Mouse (Mus musculus) lung, adult 2 months (tissue): Measurements from ENCODE around the gene Il31ra. TPM values are rescaled to one million over a fixed set of nuclear protein-coding genes. Genes with fewer than 3 reads are reported as not detected.
"Not testable (repeated sequence)": the region's sequence is repeated elsewhere in the genome, so short reads cannot be mapped to it uniquely, and the experiment has no call there.

ENCODE experiments used
- DNase-seq: peaks from one replicate; pipeline ENCODE4 v3.0.0; 2022
- H3K4me1 ChIP-seq: fragments of 200-500 bp; 2 replicates; pipeline ENCODE4 v1.6.1; 2011; ENCODE audit warnings: low read length; ENCODE audit not compliant: control insufficient read depth, insufficient read depth
- H3K4me3 ChIP-seq: fragments of 200-500 bp; replicated peaks from 2 replicates; pipeline ENCODE3; 2011; ENCODE audit warnings: low read depth, mild to moderate bottlenecking, control low read depth, low read length; ENCODE audit errors: extremely low read depth
- CTCF ChIP-seq: fragments of 200-500 bp; IDR thresholded peaks from 2 replicates; pipeline ENCODE4 v1.5.1; 2011; ENCODE audit warnings: mild to moderate bottlenecking, low read length, control low read depth; ENCODE audit not compliant: insufficient read depth
- POLR2A ChIP-seq: fragments of 200-500 bp; IDR thresholded peaks from 2 replicates; pipeline ENCODE4 v1.6.1; 2011; ENCODE audit warnings: low read depth, mild to moderate bottlenecking, control low read depth, low read length, borderline replicate concordance; ENCODE audit errors: extremely low read depth
- WGBS: fragments of 180-500 bp; shearing (Covaris S2); methylation state at CpG from one replicate; pipeline ENCODE4 v1.1.7; 2018; 5-methylcytosine and 5-hydroxymethylcytosine counted together
- polyA plus RNA-seq: library from polyadenylated mRNA; depleted of rRNA; stranded (reverse); fragments of >200 nt; gene quantifications from 2 replicates; pipeline ENCODE4 v1.2.3, GENCODE M21; 2012; rRNA removed

Il31ra gene
- 0.06 and 0.14 TPM in 2 replicates for polyA plus RNA-seq

DNA sequence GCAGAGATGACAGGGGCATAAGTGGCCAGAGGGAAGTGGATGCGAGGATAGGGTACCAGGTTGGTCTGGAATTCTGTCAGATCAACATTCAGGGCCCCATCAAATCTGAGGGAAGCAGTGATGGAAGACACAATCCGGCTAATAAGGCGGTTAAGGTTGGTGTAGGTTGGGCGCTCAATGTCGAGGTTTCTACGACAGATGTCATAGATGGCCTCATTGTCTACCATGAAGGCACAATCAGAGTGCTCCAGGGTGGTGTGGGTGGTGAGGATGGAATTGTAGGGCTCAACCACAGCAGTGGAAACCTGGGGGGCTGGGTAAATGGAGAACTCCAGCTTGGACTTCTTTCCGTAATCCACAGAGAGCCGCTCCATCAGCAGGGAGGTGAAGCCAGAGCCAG is at the start of gene Il31ra:
Il31ra (minus strand) TSS at position 101 of the 400 bp plus-strand sequence.
- WGBS = 92% methylated on average over 6 of the region's 8 CpGs
- H3K4me1 ChIP-seq, DNase-seq, H3K4me3 ChIP-seq: not testable (repeated sequence)

DNA sequence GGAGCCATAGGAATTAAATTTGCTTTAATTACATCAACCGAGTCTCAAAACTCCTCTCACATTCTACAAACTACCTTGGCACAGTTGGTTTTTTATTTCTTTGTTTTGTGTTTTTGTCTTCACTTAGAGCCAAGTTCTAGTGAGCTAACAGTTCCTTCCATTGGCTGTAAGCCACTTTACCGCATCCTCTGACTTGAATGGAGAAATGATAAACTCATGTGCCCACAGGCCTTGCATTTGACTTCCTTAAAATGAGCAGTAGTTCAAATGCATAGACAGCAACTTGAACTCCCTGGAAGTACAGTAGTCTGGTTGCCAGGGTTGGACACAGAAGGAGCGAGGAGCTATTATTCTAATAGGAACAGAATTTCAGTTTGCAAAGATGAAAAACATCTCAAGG is 48.7 kb upstream of the Il31ra start:
- WGBS = 84% methylated on average over 3 of the region's 3 CpGs
- Histone ChIP-seq H3K4me1 (no peaks in the 10 kb centered on the region), H3K4me3 (no peak overlapping the region)
- no peak for DNase-seq
- TF ChIP-seq CTCF (no peak), POLR2A (no peak)

GRCm38 (mm10) chr13:112639111-112639510 is 45.0 kb upstream of the Il31ra start:
- Histone ChIP-seq H3K4me3 (no peak overlapping the region), H3K4me1 (no peaks in the 10 kb centered on the region)
- no peak for TF ChIP-seq POLR2A
- TF ChIP-seq CTCF = no peak
- 73% methylated on average over 4 of the region's 4 CpGs for WGBS
- DNase-seq = no peak

DNA sequence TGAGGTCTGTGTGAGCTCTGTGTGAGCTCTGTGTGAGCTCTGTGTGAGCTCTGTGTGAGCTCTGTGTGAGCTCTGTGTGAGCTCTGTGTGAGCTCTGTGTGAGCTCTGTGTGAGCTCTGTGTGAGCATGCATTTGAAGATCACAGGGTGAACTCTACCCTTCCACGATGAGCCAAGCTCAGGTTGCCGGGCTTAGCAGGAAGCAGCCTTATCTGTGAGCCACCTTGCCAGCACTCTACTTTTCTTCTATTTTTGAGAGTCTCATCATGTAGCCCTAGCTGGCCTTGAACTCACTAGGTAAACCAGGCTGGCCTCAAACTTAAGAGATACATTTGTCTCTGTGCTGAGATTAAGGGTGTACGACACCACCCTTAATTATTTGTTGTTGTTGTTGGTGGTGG is 42.3 kb upstream of the Il31ra start:
- Histone ChIP-seq H3K4me3 (no peak overlapping the region), H3K4me1 (no peaks in the 10 kb centered on the region)
- WGBS = 47% methylated on average over 3 of the region's 3 CpGs
- no peak for DNase-seq
- no peak for TF ChIP-seq CTCF
- TF ChIP-seq POLR2A = no peak

DNA sequence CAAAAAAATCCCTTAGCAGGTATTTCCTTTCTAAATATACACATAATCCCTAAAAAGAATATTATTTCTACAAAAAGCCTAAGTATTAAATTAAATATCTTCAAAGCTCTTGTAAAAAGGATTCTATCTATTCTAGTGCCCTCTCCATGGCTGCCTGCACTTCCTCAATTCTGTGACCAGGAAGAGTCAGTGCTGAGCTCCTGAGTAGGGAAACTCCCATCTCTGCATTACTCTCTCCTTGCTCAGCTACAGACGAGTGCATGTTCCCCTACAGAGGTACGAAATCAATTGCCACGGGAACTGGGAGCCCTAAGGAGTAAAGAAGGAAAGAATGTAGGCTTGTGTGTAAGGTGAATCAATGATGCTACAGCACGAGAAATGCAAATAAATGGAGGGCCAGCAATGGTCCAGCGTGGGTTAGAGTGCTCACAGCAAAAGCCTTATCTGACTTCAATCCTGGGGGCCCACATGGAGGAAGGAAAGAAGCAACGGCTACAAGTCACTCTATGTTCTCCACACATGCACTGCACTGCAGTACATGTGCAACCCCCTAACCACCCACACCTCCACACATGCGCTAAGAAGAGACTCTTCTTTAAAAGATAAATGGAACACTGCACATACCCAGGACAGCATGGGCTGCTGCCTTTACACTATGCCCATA is 41.1 kb upstream of the Il31ra start:
- 52% methylated on average over 7 of the region's 7 CpGs for WGBS
- DNase-seq = no peak
- no peaks in the 10 kb centered on the region for H3K4me1 ChIP-seq
- no peak overlapping the region for H3K4me3 ChIP-seq
- TF ChIP-seq POLR2A (no peak), CTCF (no peak)

- DNase-seq = no peak
- TF ChIP-seq POLR2A = no peak
- no peak for TF ChIP-seq CTCF
- no peaks in the 10 kb centered on the region for H3K4me1 ChIP-seq
- H3K4me3 ChIP-seq = no peak overlapping the region
These were observed 31.4 kb upstream of the Il31ra start for GRCm38 (mm10) chr13:112625566-112625965.

DNA sequence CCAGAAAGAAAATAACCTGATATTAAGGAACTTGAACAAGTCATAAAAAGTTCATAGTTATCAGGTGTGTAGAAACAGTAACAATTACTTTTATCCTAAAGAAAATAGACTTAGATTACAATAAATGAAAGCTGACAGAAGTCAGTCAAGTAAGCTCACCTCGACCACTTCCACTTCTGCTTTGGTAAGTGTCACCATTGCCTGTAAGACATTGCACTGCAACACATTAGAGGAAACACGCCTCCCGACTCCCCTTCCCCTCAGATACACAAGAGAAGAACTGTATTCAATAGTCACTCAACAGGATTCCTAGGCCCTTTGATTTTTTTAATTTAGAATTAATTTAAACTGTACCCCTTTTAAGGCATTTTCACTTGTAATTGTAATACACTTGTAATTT is 30.5 kb upstream of the Il31ra start:
- WGBS = 65% methylated on average over 3 of the region's 3 CpGs
- no peak for DNase-seq
- Histone ChIP-seq H3K4me3 (no peak overlapping the region), H3K4me1 (no peaks in the 10 kb centered on the region)
- no peak for TF ChIP-seq CTCF
- TF ChIP-seq POLR2A = no peak

DNA sequence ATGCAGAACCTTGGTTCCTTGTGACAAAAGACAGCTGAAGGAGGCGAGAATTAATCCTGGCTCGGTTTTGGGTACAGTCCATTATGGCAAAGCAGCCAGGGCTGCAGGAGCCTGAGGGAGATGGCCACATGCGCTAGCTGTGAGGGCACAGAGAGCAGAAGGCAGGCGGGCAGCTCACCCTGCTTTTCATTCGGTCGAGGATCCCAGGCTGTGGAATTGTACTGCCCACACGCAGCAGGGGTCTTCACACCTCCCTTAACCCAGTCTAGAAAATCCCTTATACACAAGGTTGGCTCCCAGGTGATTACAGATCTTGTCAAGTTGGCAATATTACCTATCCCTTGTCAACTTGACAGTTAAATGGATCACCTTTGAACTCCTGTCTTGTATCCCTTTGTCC is 29.5 kb upstream of the Il31ra start:
- TF ChIP-seq CTCF = no peak
- no peak overlapping the region for H3K4me3 ChIP-seq
- DNase-seq = no peak
- peaks cover 3% of the 10 kb centered on the region; the same call in 1 of the 2 replicates for H3K4me1 ChIP-seq
- 71% methylated on average over 7 of the region's 7 CpGs for WGBS

DNA sequence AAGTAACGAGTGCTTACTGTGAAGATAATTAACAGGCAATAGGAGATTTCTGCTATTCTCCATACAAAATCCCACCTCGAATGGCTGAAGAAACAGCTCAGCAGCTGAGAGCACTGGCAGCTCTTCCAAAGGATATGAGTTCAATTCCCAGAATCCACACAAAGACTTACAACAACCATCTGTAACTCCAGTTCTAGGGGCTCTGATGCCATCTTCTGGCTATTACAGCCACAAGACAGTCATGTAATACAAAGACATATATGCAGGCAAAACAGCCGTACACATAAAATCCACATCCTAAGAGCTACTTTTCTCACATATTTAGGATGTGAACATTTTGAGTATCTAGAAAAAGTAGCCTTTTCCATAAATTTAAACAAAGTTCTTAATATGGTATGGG is 27.4 kb upstream of the Il31ra start:
- TF ChIP-seq CTCF (no peak), POLR2A (no peak)
- DNase-seq = no peak
- H3K4me1 ChIP-seq = peaks cover 4% of the 10 kb centered on the region; the same call in 1 of the 2 replicates

DNA sequence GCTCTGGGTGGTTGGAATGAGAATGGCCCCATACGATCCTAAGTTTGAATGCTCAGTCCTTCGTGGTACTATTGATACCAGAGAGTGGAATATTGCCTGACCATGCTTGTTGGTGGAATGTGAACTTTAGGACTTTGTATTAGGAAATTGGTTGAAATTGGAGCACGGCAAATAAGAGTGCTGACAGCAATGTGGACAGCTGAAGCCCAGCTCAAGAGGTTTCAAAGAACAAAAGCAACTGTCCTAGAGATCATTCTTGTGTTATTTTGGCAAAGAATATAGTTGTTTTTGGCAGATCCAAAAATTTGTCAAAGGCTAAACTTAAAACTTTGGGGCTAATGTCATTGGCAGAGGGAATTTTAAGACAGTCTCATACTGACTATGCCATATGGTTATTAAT is 14.4 kb upstream of the Il31ra start:
- no peak for DNase-seq
- Histone ChIP-seq H3K4me3 (no peak overlapping the region), H3K4me1 (no peaks in the 10 kb centered on the region)
- WGBS = 83% methylated on average over 3 of the region's 3 CpGs
- no peak for TF ChIP-seq POLR2A
- no peak for TF ChIP-seq CTCF

More for the DNA sequence above, 27.4 kb upstream of the Il31ra start:
- no peak overlapping the region for H3K4me3 ChIP-seq
- 46% methylated on average over 3 of the region's 3 CpGs for WGBS

DNA sequence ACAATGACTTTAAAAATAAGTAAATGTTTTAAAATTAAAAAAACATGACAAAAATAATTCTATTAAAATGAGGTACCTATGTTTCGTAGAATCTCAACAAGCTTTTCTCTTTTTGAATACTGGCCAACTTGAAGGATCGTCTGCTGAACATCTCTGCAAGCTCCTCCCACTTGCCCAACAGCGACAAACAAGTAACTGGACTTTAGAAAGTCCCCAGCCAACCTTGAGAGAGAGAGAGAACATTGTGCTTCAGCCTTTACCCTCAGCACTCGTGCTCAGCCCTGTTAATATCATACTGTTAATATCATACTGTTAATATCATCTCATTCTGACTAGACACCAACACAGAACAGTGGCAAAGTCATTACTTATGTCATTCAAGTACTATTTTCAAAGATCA is 10.3 kb upstream of the Il31ra start:
- H3K4me1 ChIP-seq = no peaks in the 10 kb centered on the region
- DNase-seq = no peak
- TF ChIP-seq POLR2A (no peak), CTCF (no peak)
- no peak overlapping the region for H3K4me3 ChIP-seq
- WGBS = 57% methylated on average over 4 of the region's 4 CpGs
